Mouse (Mus musculus): ENCODE data around the gene Gm813.

DNA sequence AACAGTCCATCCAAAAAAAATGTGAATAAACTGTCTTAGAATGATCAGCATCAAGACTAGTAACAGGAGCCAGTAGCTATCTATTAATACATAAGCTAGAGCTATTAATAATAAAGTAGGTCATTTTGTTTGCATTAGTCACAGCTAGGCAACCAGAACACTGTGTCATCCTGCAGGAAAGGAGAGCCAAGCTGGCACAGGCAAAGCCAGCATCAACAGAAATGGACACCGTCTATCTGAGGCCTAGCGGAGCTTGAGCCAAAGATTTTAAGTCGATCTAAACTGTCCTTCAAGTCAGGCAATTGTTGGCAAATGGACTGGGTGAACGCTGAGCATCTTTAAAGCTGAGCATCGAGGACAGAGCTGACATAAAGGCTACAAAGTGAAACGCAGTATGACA lies 15.9 kb downstream of the Gm813 start:
- TF ChIP-seq CTCF (IDR thresholded peaks at IDR 0.05; ENCODE audit: insufficient read depth, low read depth, low read length) (no peak), POLR2A (IDR thresholded peaks at IDR 0.05; ENCODE audit: insufficient read depth, low read depth, low read length) (no peak)
